Mouse (Mus musculus) embryonic facial prominence, embryonic 15.5 days (tissue): ENCODE measurements around the gene Ankdd1a. TPM values are rescaled to one million over a fixed set of nuclear protein-coding genes. Genes with fewer than 3 reads are reported as not detected.

ENCODE experiments used
- ATAC-seq: fragments of 200-750 bp; cut with Nextera tagmentation; 2 replicates; pipeline ENCODE4 v1.8.0; 2017; ENCODE audit warnings: low read depth, moderate TSS enrichment; ENCODE audit not compliant: insufficient number of reproducible peaks, low FRiP score, low TSS enrichment
- H3K27ac ChIP-seq: fragments of 300-500 bp; sonication (generic); replicated peaks from 2 replicates; pipeline ENCODE4 v1.5.1; 2015; ENCODE audit warnings: mild to moderate bottlenecking, inconsistent platforms
- H3K27me3 ChIP-seq: fragments of 300-500 bp; sonication (generic); 2 replicates; pipeline ENCODE4 v1.6.1; 2015; ENCODE audit warnings: inconsistent platforms
- H3K36me3 ChIP-seq: fragments of 300-500 bp; sonication (generic); 2 replicates; pipeline ENCODE4 v1.6.1; 2015; ENCODE audit warnings: mild to moderate bottlenecking, inconsistent platforms
- H3K4me1 ChIP-seq: fragments of 300-500 bp; sonication (generic); 2 replicates; pipeline ENCODE4 v1.6.1; 2015; ENCODE audit warnings: inconsistent platforms
- H3K4me2 ChIP-seq: fragments of 300-500 bp; sonication (generic); replicated peaks from 2 replicates; pipeline ENCODE4 v1.6.1; 2015; ENCODE audit warnings: mild to moderate bottlenecking, inconsistent platforms
- H3K4me3 ChIP-seq: fragments of 300-500 bp; sonication (generic); replicated peaks from 2 replicates; pipeline ENCODE4 v1.5.1; 2015; ENCODE audit warnings: mild to moderate bottlenecking, inconsistent platforms
- H3K9ac ChIP-seq: fragments of 300-500 bp; sonication (generic); 2 replicates; pipeline ENCODE4 v1.6.1; 2015; ENCODE audit warnings: inconsistent platforms
- H3K9me3 ChIP-seq: fragments of 300-500 bp; sonication (generic); replicated peaks from 2 replicates; pipeline ENCODE4 v1.6.1; 2016; ENCODE audit warnings: inconsistent platforms
- WGBS: fragments of 180-500 bp; shearing (Covaris S2); methylation state at CpG from one replicate; pipeline ENCODE4 v1.1.7; 2015; 5-methylcytosine and 5-hydroxymethylcytosine counted together
- polyA plus RNA-seq: library from polyadenylated mRNA; unstranded; fragments of >200 nt; fragmentation: Nextera tagmentation; extraction: Ambion mirVana; gene quantifications from 2 replicates; pipeline ENCODE4 v1.2.1, GENCODE M21; 2015

Ankdd1a gene
- 0.32 and 0.51 TPM in 2 replicates for polyA plus RNA-seq

DNA sequence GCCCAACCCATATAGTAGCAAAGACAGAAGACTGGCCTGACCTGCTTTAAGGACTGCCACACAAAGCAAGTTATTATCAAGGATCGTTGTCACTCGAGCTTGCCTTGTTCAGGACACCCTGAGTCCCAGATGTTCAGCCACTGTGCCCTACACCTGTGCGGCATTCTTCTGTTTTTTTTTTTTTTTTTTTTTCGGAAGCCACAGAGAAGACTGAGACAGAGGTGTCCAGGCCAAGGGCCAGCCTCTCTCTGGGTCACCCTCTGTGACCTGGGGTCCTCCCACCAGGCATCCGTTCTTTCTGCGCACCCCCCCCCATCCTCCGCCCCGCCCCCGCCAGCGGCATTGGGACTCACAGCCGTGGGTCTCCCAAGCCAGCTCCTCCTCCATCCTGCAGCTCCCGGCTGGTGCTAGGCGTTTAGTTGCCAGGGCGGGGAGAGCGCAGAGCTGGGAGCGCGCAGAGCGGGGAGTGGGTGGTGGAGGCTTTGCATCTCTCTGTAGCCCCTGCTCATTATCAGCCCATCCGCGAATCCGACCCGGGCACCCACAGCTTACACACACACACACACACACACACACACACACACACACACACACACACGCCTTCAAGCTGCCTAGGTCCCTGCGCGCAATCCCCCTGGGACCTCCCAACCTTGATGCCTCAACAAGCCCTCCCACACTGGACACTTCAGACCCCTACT is at the start of gene Ankdd1a:
Ankdd1a (minus strand) TSS at position 387 of the 698 bp plus-strand sequence.
- Histone ChIP-seq H3K27ac (no peak within 1 kb of the TSS), H3K4me2 (peak within 1 kb of the TSS; percentile 66), H3K4me3 (peak within 1 kb of the TSS; percentile 35), H3K9ac (0 out of 2 replicates have a peak within 1 kb of the TSS, but pooled peaks have one; percentile 15), H3K9me3 (no peaks in the 10 kb centered on the region), H3K4me1 (peaks cover 19% of the 10 kb centered on the region; the same call in 1 of the 2 replicates), H3K36me3 (no peaks in the 10 kb centered on the region), H3K27me3 (no peaks in the 10 kb centered on the region)
- WGBS = 6% methylated on average over 25 of the region's 25 CpGs
- 0 out of 2 replicates have a peak, but pooled peaks have one; percentile 18 for ATAC-seq

DNA sequence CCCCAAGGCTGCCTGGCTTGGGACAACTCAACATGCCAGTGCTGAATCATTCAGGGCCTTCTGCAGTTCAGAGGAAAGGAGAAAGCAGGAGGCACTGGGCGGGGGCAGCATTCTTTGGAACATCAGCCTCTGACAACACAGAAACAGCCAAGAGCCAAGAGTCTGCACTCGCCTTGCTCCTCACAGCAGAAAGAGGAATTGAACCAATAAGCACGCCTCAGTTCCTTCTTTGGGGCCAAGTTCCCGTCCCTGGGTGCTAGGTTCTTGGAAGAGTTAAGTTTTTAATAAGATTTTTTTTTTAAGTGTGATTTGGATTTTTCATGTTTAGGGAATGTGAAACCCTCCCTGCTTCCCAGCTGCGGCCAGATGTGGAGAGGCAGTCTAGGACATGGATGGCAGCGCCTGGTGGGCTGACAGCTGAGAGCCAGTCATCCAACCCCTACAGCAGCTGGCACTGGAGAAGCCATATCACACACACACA is 49.5 kb upstream of the Ankdd1a start:
- Histone ChIP-seq H3K9me3 (no peaks in the 10 kb centered on the region), H3K36me3 (peaks cover 28% of the 10 kb centered on the region; the same call in 1 of the 2 replicates), H3K4me2 (peak overlapping the region; percentile 3; the same call in 1 of the 2 replicates), H3K4me1 (peaks cover 17% of the 10 kb centered on the region), H3K27me3 (no peaks in the 10 kb centered on the region), H3K4me3 (no peak overlapping the region), H3K27ac (peak overlapping the region; percentile 87), H3K9ac (no peak overlapping the region)
- whole genome bisulfite sequencing = 44% methylated on average over 6 of the region's 6 CpGs
- peak; percentile 54; the same call in 1 of the 2 replicates for ATAC-seq

DNA sequence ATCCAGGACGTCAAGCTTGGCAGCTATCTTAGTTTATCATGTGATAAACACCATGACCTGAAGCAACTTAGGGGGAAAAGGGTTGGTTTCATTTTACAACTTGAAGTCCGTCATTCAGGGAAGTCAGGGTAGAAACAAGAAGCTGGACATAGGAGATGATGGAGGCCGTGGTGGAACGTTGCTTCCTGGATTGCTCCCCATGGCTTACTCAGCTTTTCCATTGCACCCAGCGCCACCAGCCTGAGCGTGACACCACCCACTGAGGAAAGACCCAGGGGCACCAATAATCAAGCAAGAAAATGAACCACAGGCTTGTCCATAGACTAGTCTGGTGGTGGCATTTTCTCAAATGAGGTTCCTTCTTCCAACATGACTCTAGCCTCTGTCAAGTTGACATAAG is 48.8 kb upstream of the Ankdd1a start:
- Histone ChIP-seq H3K9me3 (no peaks in the 10 kb centered on the region), H3K27me3 (no peaks in the 10 kb centered on the region), H3K36me3 (peaks cover 31% of the 10 kb centered on the region; the same call in 1 of the 2 replicates), H3K4me3 (no peak overlapping the region), H3K4me2 (no peak overlapping the region), H3K4me1 (peaks cover 15% of the 10 kb centered on the region), H3K27ac (peak overlapping the region; percentile 87), H3K9ac (no peak overlapping the region)
- no peak for ATAC-seq
- 83% methylated on average over 6 of the region's 6 CpGs for WGBS

DNA sequence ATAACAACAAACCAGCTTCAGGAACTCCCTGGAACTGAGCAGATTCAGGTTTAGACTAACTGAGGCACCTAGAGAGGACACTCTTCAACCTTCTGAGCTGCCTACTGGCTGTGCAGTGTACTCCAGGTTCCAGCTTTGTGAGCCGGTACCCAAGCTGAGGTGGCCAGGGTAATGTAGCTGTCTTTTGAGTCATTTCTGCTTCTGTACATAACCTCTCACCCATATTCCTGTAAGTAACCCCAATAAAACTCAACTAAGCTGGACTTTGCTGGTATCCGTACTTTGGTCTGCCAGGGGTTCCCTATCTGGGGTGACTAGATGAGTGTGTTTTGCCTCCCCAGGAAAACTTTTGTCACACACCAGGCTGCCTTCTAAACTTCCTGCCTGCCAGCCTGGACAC is 44.7 kb upstream of the Ankdd1a start:
- Histone ChIP-seq H3K4me3 (no peak overlapping the region), H3K9ac (no peak overlapping the region), H3K4me1 (peaks cover 23% of the 10 kb centered on the region), H3K27me3 (no peaks in the 10 kb centered on the region), H3K9me3 (no peaks in the 10 kb centered on the region), H3K4me2 (no peak overlapping the region), H3K36me3 (peaks cover 39% of the 10 kb centered on the region; the same call in 1 of the 2 replicates), H3K27ac (no peak overlapping the region)
- 96% methylated on average over 2 of the region's 2 CpGs for WGBS
- ATAC-seq = no peak

DNA sequence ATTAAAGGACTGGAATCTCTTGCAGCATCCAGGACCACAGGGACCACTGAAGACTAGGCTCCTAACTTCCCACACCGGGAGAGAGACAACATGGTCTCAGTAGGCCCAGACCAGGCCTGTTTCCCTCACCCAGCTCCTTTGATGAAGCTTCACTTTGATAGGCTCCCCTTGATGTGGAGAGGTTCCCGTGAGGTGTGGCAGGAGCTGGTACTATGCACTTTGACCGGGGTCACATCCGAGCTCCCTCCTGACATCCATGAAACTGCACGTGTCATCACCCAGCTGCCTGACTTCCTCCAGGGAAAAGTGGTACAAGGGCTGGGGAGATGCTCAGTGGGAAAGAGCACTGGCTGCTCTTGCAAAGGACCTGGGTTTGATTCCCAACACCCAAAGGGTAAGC is 43.1 kb upstream of the Ankdd1a start:
- no peak overlapping the region for H3K4me3 ChIP-seq
- H3K27ac ChIP-seq = no peak overlapping the region
- peaks cover 48% of the 10 kb centered on the region for H3K36me3 ChIP-seq
- WGBS = 91% methylated on average over 5 of the region's 5 CpGs
- ATAC-seq = no peak
- no peak overlapping the region for H3K4me2 ChIP-seq
- peaks cover 12% of the 10 kb centered on the region for H3K4me1 ChIP-seq
- no peak overlapping the region for H3K9ac ChIP-seq
- H3K27me3 ChIP-seq = no peaks in the 10 kb centered on the region
- no peaks in the 10 kb centered on the region for H3K9me3 ChIP-seq

- Histone ChIP-seq H3K4me2 (no peak overlapping the region), H3K36me3 (peaks cover 57% of the 10 kb centered on the region), H3K27ac (no peak overlapping the region), H3K4me3 (no peak overlapping the region), H3K9ac (no peak overlapping the region), H3K9me3 (no peaks in the 10 kb centered on the region), H3K4me1 (peaks cover 12% of the 10 kb centered on the region), H3K27me3 (no peaks in the 10 kb centered on the region)
- ATAC-seq = no peak
- WGBS = 46% methylated on average over 4 of the region's 4 CpGs
Measured at GRCm38 (mm10) chr9:65562081-65562506, 42.1 kb upstream of the Ankdd1a start.

- ATAC-seq = no peak
- H3K4me2 ChIP-seq = no peak overlapping the region
- H3K9ac ChIP-seq = no peak overlapping the region
- H3K9me3 ChIP-seq = no peaks in the 10 kb centered on the region
- H3K36me3 ChIP-seq = peaks cover 51% of the 10 kb centered on the region
- no peaks in the 10 kb centered on the region for H3K27me3 ChIP-seq
- no peak overlapping the region for H3K4me3 ChIP-seq
- peaks cover 12% of the 10 kb centered on the region for H3K4me1 ChIP-seq
- no peak overlapping the region for H3K27ac ChIP-seq
- 73% methylated on average over 4 of the region's 4 CpGs for WGBS
Measured at GRCm38 (mm10) chr9:65561016-65561415, 41.0 kb upstream of the Ankdd1a start.

DNA sequence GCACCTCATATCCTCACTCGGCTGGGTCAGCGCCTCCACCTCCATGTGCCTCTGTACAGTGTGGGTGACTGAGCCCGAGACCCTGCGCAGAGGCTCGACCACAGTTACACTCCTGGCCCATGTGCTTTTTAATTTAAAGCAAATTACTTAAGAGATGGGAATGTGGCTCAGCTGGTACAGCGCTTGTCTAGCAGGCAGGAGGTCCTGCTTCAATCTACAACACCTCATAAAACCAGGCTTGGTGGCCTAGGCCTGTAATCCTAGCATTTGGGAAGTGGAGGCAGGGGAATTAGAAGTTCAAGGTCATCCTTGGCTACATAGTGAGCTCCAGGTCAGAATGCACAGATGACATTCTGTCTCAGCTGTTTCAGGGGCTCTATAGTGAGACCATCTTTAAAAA is 38.8 kb upstream of the Ankdd1a start:
- Histone ChIP-seq H3K27ac (no peak overlapping the region), H3K36me3 (peaks cover 46% of the 10 kb centered on the region), H3K9me3 (no peaks in the 10 kb centered on the region), H3K4me2 (no peak overlapping the region), H3K4me1 (peaks cover 30% of the 10 kb centered on the region), H3K4me3 (no peak overlapping the region), H3K9ac (no peak overlapping the region), H3K27me3 (no peaks in the 10 kb centered on the region)
- 86% methylated on average over 6 of the region's 6 CpGs for WGBS
- no peak for ATAC-seq

DNA sequence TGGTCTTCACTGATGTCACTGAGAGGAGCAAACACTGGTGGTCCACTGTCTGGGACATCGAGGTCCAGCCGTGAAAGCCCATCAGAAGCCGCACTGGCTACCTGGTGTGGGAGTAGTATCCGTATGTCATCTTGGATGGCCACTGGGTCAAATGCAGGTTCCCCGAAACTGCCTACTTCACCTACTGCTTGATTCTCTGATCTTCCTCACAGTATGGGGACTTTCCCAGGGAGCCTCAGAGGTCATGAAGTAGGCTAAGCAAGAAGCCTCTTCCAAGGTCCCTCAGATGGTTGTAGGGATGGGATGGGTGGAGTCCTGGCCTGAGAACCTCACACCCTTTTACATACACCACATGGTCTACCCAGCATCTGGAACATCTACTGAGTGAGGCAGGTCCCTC is 37.0 kb upstream of the Ankdd1a start:
- peaks cover 35% of the 10 kb centered on the region for H3K36me3 ChIP-seq
- no peaks in the 10 kb centered on the region for H3K9me3 ChIP-seq
- 97% methylated on average over 5 of the region's 5 CpGs for WGBS
- ATAC-seq = no peak
- H3K27ac ChIP-seq = no peak overlapping the region
- no peak overlapping the region for H3K4me3 ChIP-seq
- H3K4me1 ChIP-seq = peaks cover 28% of the 10 kb centered on the region
- H3K27me3 ChIP-seq = no peaks in the 10 kb centered on the region
- no peak overlapping the region for H3K4me2 ChIP-seq
- no peak overlapping the region for H3K9ac ChIP-seq

DNA sequence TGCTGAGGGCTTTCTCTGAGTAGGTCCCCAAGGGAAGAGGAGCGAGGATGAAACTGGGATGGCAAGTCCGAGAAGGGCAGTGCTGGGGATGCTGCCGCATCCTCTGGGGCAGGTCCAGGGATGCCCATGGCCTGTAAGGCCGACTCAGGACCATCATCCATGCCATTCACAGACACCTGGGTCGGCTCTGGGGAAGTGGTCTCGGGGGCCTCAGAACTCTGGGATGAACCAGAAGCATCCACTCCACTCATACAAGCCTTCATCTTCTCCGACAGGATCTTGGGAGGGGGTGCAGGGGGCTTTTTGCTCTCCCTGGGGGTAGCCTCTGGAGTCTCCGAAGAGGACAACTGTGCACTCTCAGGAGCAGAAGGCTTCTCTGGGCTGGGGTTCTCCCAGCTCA is 36.4 kb upstream of the Ankdd1a start:
- H3K4me1 ChIP-seq = peaks cover 25% of the 10 kb centered on the region
- 90% methylated on average over 8 of the region's 8 CpGs for WGBS
- H3K4me3 ChIP-seq = no peak overlapping the region
- no peak overlapping the region for H3K4me2 ChIP-seq
- no peaks in the 10 kb centered on the region for H3K27me3 ChIP-seq
- H3K9me3 ChIP-seq = no peaks in the 10 kb centered on the region
- peaks cover 32% of the 10 kb centered on the region for H3K36me3 ChIP-seq
- H3K27ac ChIP-seq = no peak overlapping the region
- no peak overlapping the region for H3K9ac ChIP-seq
- ATAC-seq = no peak

- Histone ChIP-seq H3K27ac (no peak overlapping the region), H3K36me3 (peaks cover 32% of the 10 kb centered on the region), H3K4me2 (no peak overlapping the region), H3K4me3 (no peak overlapping the region), H3K9me3 (no peaks in the 10 kb centered on the region), H3K4me1 (peaks cover 28% of the 10 kb centered on the region), H3K9ac (no peak overlapping the region), H3K27me3 (no peaks in the 10 kb centered on the region)
- 64% methylated on average over 4 of the region's 4 CpGs for WGBS
- ATAC-seq = no peak
Measured at GRCm38 (mm10) chr9:65555621-65556020, 35.6 kb upstream of the Ankdd1a start.
